Mouse (Mus musculus): ENCODE measurements around the gene Gpr12. TPM values are rescaled to one million over a fixed set of nuclear protein-coding genes. Genes with fewer than 3 reads are reported as not detected.

Gene Gpr12
- polyA plus RNA-seq (2014; fragmentation: Nextera tagmentation; extraction: Ambion mirVana) = not detected in 2 replicates

DNA sequence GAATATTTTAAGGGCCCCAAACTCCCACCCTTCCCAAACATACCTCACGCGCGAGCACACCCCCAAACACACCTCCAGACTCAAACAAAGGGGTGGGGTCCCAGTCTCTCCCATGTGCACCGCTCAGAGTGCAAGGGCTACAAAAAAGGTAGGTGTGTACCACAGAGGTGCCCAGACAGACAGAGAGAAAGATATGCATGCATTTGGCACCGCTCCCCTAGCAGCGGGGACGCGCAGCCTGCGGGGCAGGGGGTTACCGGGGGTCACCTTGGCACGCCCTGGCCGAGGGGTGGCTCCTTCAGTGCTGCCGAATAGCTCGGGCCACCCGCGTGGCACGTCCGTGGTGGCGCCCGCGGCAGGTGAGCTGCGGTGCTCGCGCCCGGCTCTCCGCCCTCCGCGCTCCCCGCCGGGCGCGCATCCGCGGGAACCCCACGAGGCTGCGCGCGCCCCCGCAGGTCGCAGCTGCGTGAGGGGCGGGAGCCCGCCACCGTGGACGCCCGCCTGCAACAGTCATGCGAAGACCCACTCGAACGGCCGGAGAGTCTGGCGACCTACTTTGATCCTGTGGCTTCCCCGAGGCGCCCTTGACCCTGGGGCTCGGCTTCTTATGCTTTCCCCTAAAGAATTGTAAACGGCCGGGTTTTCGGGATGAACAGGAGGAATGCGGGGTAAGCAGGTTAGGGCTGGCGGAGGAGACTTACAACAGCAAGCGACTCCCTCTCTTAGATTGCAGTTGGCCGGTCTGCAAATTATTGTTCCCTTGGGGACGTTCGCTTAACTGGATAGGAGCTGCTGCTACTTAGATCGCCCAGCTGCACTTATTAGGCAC, at the start of gene Gpr12:
TSS of gene Gpr12 (minus strand) at position 762 of the 829 bp plus-strand sequence.
- Histone ChIP-seq H3K9me3 (replicated peaks; ENCODE audit: control insufficient read depth, low read length) (no peaks in the 10 kb centered on the region), H3K27ac (ENCODE audit: low read depth, low read length) (no peak within 1 kb of the TSS), H3K4me2 (peak within 1 kb of the TSS; percentile 92), H3K9ac (ENCODE audit: low read depth, low read length) (no peak within 1 kb of the TSS), H3K4me1 (ENCODE audit: control insufficient read depth, insufficient read depth, low read length) (no peaks in the 10 kb centered on the region), H3K27me3 (ENCODE audit: control insufficient read depth, insufficient read depth, low read length) (peaks cover 43% of the 10 kb centered on the region), H3K36me3 (ENCODE audit: control insufficient read depth, insufficient read depth, low read length) (no peaks in the 10 kb centered on the region), H3K4me3 (ENCODE audit: low read depth, low read length) (peak within 1 kb of the TSS; percentile 56)
- ATAC-seq (replicated peaks; ENCODE audit: insufficient number of reproducible peaks, low FRiP score, low TSS enrichment) = no peak
- WGBS (ENCODE audit: insufficient replicate concordance) = under 1% methylated on average over 64 of the region's 64 CpGs

GRCm38 (mm10) chr5:146631602-146632001, 46.6 kb upstream of the Gpr12 start:
- no peak overlapping the region for H3K9ac ChIP-seq (ENCODE audit: low read depth, low read length)
- no peak overlapping the region for H3K4me2 ChIP-seq
- no peaks in the 10 kb centered on the region for H3K4me1 ChIP-seq (ENCODE audit: control insufficient read depth, insufficient read depth, low read length)
- no peaks in the 10 kb centered on the region for H3K9me3 ChIP-seq (replicated peaks; ENCODE audit: control insufficient read depth, low read length)
- ATAC-seq (replicated peaks; ENCODE audit: insufficient number of reproducible peaks, low FRiP score, low TSS enrichment) = no peak
- H3K27me3 ChIP-seq (ENCODE audit: control insufficient read depth, insufficient read depth, low read length) = no peaks in the 10 kb centered on the region; the same call in 1 of the 2 replicates
- WGBS (ENCODE audit: insufficient replicate concordance) = 79% methylated on average over 3 of the region's 3 CpGs
- no peak overlapping the region for H3K4me3 ChIP-seq (ENCODE audit: low read depth, low read length)
- no peak overlapping the region for H3K27ac ChIP-seq (ENCODE audit: low read depth, low read length)
- H3K36me3 ChIP-seq (ENCODE audit: control insufficient read depth, insufficient read depth, low read length) = no peaks in the 10 kb centered on the region

- Histone ChIP-seq H3K9me3 (replicated peaks; ENCODE audit: control insufficient read depth, low read length) (no peaks in the 10 kb centered on the region), H3K27ac (ENCODE audit: low read depth, low read length) (no peak overlapping the region), H3K4me3 (ENCODE audit: low read depth, low read length) (no peak overlapping the region), H3K4me2 (no peak overlapping the region), H3K27me3 (ENCODE audit: control insufficient read depth, insufficient read depth, low read length) (no peaks in the 10 kb centered on the region; the same call in 1 of the 2 replicates), H3K36me3 (ENCODE audit: control insufficient read depth, insufficient read depth, low read length) (no peaks in the 10 kb centered on the region), H3K9ac (ENCODE audit: low read depth, low read length) (no peak overlapping the region), H3K4me1 (ENCODE audit: control insufficient read depth, insufficient read depth, low read length) (no peaks in the 10 kb centered on the region)
- ATAC-seq (replicated peaks; ENCODE audit: insufficient number of reproducible peaks, low FRiP score, low TSS enrichment) = no peak
- WGBS (ENCODE audit: insufficient replicate concordance) = 46% methylated on average over 4 of the region's 4 CpGs
These were observed 45.9 kb upstream of the Gpr12 start for GRCm38 (mm10) chr5:146630961-146631360.

DNA sequence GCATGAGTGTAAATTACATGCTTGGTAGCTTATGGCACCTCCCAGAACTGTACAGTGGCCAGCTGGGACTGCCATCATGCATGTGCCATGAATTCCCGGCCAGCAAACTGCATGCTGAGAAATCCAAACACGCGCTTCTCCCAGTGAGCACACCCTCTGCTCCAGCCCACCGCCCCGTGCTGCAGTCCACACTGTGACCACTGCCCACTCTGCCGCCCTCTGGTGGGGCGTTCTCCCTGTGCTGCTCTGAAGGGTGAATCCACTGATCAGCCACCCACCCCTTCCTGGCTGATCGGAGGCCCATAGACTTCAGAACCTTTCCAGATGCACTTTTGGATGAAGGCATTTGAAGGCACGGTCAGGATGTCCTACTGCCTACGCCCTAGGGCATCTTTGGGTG, 44.6 kb upstream of the Gpr12 start:
- no peak overlapping the region for H3K27ac ChIP-seq (ENCODE audit: low read depth, low read length)
- 73% methylated on average over 10 of the region's 10 CpGs for WGBS (ENCODE audit: insufficient replicate concordance)
- no peak overlapping the region for H3K9ac ChIP-seq (ENCODE audit: low read depth, low read length)
- H3K36me3 ChIP-seq (ENCODE audit: control insufficient read depth, insufficient read depth, low read length) = no peaks in the 10 kb centered on the region
- no peak overlapping the region for H3K4me3 ChIP-seq (ENCODE audit: low read depth, low read length)
- H3K9me3 ChIP-seq (replicated peaks; ENCODE audit: control insufficient read depth, low read length) = no peaks in the 10 kb centered on the region
- no peaks in the 10 kb centered on the region for H3K4me1 ChIP-seq (ENCODE audit: control insufficient read depth, insufficient read depth, low read length)
- H3K27me3 ChIP-seq (ENCODE audit: control insufficient read depth, insufficient read depth, low read length) = no peaks in the 10 kb centered on the region; the same call in 1 of the 2 replicates
- H3K4me2 ChIP-seq = no peak overlapping the region
- ATAC-seq (replicated peaks; ENCODE audit: insufficient number of reproducible peaks, low FRiP score, low TSS enrichment) = no peak

- H3K9ac ChIP-seq (ENCODE audit: low read depth, low read length) = no peak overlapping the region
- no peaks in the 10 kb centered on the region for H3K4me1 ChIP-seq (ENCODE audit: control insufficient read depth, insufficient read depth, low read length)
- no peak for ATAC-seq (replicated peaks; ENCODE audit: insufficient number of reproducible peaks, low FRiP score, low TSS enrichment)
- H3K36me3 ChIP-seq (ENCODE audit: control insufficient read depth, insufficient read depth, low read length) = no peaks in the 10 kb centered on the region
- no peaks in the 10 kb centered on the region for H3K9me3 ChIP-seq (replicated peaks; ENCODE audit: control insufficient read depth, low read length)
- 91% methylated on average over 1 of the region's 1 CpGs for WGBS (ENCODE audit: insufficient replicate concordance)
- H3K4me2 ChIP-seq = no peak overlapping the region
- no peak overlapping the region for H3K27ac ChIP-seq (ENCODE audit: low read depth, low read length)
- H3K27me3 ChIP-seq (ENCODE audit: control insufficient read depth, insufficient read depth, low read length) = no peaks in the 10 kb centered on the region; the same call in 1 of the 2 replicates
- no peak overlapping the region for H3K4me3 ChIP-seq (ENCODE audit: low read depth, low read length)
These were observed 43.8 kb upstream of the Gpr12 start for GRCm38 (mm10) chr5:146628804-146629203.

GRCm38 (mm10) chr5:146627901-146628300, 42.9 kb upstream of the Gpr12 start:
- H3K4me2 ChIP-seq = no peak overlapping the region

DNA sequence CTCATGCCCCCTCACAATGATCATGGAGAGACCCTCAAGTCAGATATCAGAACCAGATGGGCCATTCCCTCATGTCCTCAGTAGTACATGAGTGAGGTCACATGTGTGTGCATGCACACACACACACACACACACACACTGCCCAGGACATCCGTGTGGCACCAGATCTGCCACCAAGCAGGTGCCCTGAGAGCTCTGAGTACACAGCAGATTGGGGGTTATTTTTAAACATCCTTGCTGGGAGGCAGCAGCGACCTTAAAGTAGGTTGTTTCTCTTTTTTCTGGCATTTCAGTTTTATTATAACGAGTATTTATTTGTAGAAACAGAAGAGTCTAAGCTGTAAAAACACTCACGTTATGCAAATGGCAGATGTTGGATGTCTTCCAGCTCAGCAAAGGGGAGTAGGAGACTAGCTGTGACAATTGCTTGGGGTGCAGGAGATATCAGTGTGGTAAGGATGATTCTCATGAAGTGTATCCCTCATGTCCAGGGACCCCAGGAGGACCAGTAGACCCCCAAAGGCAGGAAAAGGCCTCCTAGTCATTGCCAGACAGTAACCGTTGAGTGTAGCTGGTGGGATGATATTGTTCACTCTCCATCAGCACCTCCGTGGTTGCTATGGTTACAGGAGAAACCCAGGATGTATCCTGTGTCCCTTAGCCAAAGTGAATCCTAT, 40.7 kb upstream of the Gpr12 start:
- no peak for ATAC-seq (replicated peaks; ENCODE audit: insufficient number of reproducible peaks, low FRiP score, low TSS enrichment)
- Histone ChIP-seq H3K36me3 (ENCODE audit: control insufficient read depth, insufficient read depth, low read length) (no peaks in the 10 kb centered on the region), H3K4me2 (no peak overlapping the region), H3K9me3 (replicated peaks; ENCODE audit: control insufficient read depth, low read length) (no peaks in the 10 kb centered on the region), H3K4me1 (ENCODE audit: control insufficient read depth, insufficient read depth, low read length) (no peaks in the 10 kb centered on the region), H3K27ac (ENCODE audit: low read depth, low read length) (no peak overlapping the region), H3K9ac (ENCODE audit: low read depth, low read length) (no peak overlapping the region), H3K4me3 (ENCODE audit: low read depth, low read length) (no peak overlapping the region), H3K27me3 (ENCODE audit: control insufficient read depth, insufficient read depth, low read length) (no peaks in the 10 kb centered on the region; the same call in 1 of the 2 replicates)
- WGBS (ENCODE audit: insufficient replicate concordance) = 69% methylated on average over 6 of the region's 6 CpGs

More at GRCm38 (mm10) chr5:146627901-146628300, 42.9 kb upstream of the Gpr12 start:
- WGBS (ENCODE audit: insufficient replicate concordance) = 61% methylated on average over 5 of the region's 5 CpGs
- no peaks in the 10 kb centered on the region for H3K4me1 ChIP-seq (ENCODE audit: control insufficient read depth, insufficient read depth, low read length)
- no peak overlapping the region for H3K4me3 ChIP-seq (ENCODE audit: low read depth, low read length)
- no peak for ATAC-seq (replicated peaks; ENCODE audit: insufficient number of reproducible peaks, low FRiP score, low TSS enrichment)
- no peaks in the 10 kb centered on the region for H3K36me3 ChIP-seq (ENCODE audit: control insufficient read depth, insufficient read depth, low read length)
- no peaks in the 10 kb centered on the region; the same call in 1 of the 2 replicates for H3K27me3 ChIP-seq (ENCODE audit: control insufficient read depth, insufficient read depth, low read length)
- H3K9me3 ChIP-seq (replicated peaks; ENCODE audit: control insufficient read depth, low read length) = no peaks in the 10 kb centered on the region
- H3K9ac ChIP-seq (ENCODE audit: low read depth, low read length) = no peak overlapping the region
- H3K27ac ChIP-seq (ENCODE audit: low read depth, low read length) = no peak overlapping the region

DNA sequence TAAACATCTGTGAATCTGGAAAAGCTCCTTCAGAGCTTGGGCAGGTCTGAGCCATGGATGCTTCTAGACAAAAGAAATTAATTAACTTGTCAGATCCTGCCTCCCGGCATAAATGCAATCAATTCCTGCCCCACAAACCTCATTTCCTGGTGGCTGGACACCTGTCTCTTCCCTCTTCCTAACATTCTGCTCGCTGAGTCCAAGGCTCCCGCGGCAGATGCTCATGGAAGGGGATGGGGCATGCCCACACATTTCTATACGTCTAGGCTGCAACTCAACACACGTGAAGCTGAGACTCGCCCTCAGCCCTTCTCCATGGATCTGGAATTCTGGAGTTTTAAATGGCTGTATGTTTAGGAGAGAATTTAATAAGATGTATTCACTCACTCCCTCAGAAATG, 26.8 kb upstream of the Gpr12 start:
- Histone ChIP-seq H3K27ac (ENCODE audit: low read depth, low read length) (no peak overlapping the region), H3K27me3 (ENCODE audit: control insufficient read depth, insufficient read depth, low read length) (no peaks in the 10 kb centered on the region), H3K4me2 (no peak overlapping the region), H3K9me3 (replicated peaks; ENCODE audit: control insufficient read depth, low read length) (no peaks in the 10 kb centered on the region), H3K36me3 (ENCODE audit: control insufficient read depth, insufficient read depth, low read length) (no peaks in the 10 kb centered on the region), H3K9ac (ENCODE audit: low read depth, low read length) (no peak overlapping the region), H3K4me3 (ENCODE audit: low read depth, low read length) (no peak overlapping the region), H3K4me1 (ENCODE audit: control insufficient read depth, insufficient read depth, low read length) (no peaks in the 10 kb centered on the region)
- 63% methylated on average over 7 of the region's 7 CpGs for WGBS (ENCODE audit: insufficient replicate concordance)
- no peak for ATAC-seq (replicated peaks; ENCODE audit: insufficient number of reproducible peaks, low FRiP score, low TSS enrichment)

Data from heart, embryonic 11.5 days (tissue).